Mouse (Mus musculus): ENCODE results near the gene Lsm6.
"Not testable (repeated sequence)": the region's sequence is repeated elsewhere in the genome, so short reads cannot be mapped to it uniquely, and the experiment has no call there.

Gene Lsm6

DNA sequence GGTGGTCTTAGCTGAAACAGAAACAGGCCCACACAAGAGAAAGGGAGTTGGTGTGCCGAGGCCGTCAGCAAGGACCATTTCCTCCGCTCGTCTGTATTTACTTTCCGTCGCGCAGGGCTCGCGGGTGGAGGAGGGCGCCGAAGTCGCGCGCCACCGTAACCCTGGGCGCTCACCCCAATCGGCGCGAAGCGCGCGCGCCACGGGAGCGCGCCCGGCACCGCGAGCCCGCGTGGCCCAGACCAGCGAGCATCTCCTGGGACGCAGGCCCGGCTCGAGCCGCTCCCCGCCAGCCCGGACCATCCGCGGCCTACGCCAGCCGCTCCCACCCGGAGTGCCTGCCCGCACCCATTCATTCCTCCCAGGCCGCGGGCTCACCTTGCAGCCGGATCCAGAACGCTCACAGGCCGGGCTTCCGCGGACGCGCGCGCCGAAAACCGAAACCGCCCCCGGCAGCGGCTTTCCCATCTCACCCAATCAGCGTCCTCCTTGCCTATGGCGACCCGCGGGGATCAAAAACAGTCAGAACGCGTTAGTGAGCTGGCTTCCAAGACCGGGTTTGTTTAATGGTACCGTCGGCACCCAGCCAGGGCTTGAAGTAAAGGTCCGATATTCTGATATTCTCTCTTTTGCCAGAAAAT lies at the start of gene Lsm6:
Lsm6 (minus strand) TSS at position 468 of the 638 bp plus-strand sequence.
- DNase-seq (ENCODE audit: low spot score in 2 of 2), result peak; percentile 98 to 99

DNA sequence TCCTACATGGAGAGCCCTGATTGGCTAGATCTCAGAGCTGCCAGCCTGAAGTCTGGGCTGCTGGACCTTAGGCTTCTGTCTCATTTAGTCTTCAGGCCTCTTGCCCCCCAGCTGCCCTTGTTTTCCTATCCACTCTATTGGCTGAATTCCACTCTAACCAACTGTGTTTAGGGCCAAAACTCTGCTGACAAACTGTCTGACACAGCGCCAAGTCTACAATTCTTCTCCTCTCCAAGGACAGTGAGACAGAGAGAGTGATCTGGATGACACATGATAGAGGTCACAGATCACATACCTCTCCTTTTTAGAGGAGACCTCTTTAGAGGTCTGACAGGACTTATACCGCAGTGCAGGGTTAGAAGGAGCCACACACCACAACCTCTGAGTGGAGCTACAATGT lies 46.1 kb upstream of the Lsm6 start:
- no peak for DNase-seq (ENCODE audit: low spot score in 2 of 2)

DNA sequence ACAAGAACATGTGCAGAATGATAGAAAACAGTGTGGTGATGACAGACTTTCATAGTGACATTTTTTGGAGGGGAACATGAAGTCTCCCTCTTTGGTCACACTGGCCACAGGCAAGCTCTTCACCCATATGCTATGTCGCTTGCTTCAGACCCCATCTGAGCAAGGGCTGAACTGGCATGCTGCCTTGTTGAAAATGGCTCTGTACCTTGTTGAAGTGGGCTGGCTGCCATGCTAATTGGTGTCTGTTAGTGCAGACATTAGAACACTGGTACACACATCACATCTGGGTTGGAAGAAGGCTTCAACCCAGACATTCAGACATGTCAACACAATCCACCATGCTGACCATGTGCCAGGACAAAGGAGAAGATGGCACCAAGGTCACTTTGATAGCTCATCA lies 42.1 kb upstream of the Lsm6 start:
- DNase-seq (ENCODE audit: low spot score in 2 of 2), result no peak

DNA sequence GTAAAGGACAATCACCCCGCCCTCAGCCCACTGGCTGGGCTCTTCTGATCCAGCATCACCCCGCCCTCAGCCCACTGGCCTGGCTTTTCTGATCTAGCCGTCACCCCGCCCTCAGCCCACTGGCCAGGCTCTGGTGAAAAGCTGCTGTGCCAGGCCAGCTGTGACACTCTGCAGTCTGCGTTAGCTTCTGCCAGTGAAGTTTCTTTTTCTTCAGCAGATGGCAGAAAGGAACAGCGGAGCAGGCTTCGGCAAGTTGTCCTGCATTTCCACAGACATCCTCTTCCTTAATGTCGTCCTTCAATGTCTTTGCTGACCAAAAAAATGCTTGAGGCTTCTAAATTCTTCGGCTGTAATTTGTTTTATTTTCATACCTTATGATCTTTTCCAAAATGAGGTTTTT lies 41.1 kb upstream of the Lsm6 start:
- no peak for DNase-seq (ENCODE audit: low spot score in 2 of 2)

DNA sequence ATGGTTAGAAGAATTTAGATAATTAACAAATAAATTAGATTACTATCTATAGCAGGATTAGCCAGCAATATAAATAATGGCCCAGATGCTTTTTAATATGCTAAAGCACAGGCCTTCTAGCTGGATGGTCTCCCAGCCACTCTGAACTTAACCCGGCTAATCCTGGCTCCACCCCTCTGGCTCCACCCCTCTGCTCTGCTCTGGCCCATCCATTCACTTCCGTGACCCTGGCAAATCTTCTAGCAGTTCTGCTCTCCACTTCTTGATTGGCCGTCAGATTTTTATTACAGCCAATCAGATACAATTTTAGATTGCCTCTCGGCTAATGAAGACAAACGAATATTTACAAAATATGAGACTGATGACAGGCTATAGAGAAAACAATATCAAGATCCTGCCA lies 39.8 kb upstream of the Lsm6 start:
- DNase-seq (ENCODE audit: low spot score in 2 of 2), result no peak

DNA sequence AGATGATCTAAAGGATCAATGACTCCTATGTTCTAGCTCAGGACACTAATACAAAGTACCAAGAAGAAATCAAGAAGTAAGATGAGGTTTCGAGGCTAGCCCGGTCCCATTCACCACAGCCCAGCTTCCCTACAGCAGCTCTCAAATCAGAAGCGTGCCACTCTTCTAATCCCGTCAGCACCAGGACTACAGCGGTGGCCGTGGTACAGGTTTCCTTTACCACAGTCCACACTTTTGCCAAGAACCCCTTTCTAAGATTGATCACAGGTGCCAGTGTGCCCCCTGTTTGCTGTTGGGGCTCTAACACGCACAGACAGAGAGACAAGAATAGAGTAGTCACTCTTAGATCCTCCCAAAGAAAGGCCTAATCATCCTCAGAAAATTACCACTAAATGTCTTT lies 36.5 kb upstream of the Lsm6 start:
- no peak for DNase-seq (ENCODE audit: low spot score in 2 of 2)

DNA sequence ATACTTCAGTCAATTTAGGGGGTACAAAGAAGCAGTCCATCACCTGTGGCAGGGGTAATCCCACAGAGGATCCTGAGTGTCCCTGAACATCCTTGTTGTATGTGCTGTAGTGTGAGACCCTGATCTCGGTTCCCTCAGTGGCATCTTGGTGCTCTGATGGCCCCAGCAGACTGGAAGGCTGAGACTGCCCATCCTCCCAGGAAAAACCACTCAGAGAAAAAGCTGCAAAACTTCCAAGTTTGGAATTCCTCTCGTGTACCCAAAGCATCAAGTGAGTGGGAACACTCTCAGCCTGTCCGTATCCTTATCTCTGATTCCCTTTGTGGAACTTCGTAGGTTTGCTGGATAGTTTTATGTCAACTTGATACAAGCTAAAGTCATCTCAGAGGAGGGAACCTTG lies 31.3 kb upstream of the Lsm6 start:
- no peak for DNase-seq (ENCODE audit: low spot score in 2 of 2)

DNA sequence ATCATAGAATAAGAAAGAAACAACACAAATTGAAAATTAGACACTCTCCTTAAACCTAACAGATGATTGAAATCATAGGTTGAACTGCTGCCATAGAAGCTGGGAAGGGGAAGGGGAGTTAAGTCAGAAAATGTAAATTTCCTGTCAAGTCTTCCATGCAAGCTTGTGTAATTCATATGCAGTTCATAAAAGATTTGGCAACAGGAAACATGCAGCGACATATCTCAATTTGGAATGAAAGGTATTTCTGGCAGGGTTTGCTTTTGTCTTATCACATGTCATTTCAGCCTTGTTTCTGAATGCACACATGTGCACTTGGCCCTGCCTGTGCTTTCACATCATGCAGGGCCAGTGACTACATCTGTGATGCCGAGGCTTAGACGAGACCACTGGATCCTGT lies 26.3 kb upstream of the Lsm6 start:
- DNase-seq (ENCODE audit: low spot score in 2 of 2), result no peak

DNA sequence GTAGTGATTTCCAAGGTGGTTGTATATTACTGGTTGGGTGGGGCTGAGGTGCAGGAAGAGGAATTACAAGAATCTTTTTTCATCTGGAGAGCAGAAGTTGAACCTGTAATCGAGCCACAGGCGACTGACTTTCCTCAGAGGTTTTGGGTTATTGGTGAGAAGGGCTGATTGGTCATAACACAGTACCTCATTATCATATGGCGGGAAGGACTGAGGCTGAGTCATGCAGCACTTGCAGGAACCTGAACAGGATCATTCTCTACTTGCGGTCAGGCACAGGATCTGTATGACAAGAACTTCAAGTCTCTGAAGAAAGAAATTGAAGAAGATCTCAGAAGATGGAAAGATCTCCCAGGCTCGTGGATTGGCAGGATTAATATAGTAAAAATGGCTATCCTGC lies 23.6 kb upstream of the Lsm6 start:
- DNase-seq (ENCODE audit: low spot score in 2 of 2), result no peak

DNA sequence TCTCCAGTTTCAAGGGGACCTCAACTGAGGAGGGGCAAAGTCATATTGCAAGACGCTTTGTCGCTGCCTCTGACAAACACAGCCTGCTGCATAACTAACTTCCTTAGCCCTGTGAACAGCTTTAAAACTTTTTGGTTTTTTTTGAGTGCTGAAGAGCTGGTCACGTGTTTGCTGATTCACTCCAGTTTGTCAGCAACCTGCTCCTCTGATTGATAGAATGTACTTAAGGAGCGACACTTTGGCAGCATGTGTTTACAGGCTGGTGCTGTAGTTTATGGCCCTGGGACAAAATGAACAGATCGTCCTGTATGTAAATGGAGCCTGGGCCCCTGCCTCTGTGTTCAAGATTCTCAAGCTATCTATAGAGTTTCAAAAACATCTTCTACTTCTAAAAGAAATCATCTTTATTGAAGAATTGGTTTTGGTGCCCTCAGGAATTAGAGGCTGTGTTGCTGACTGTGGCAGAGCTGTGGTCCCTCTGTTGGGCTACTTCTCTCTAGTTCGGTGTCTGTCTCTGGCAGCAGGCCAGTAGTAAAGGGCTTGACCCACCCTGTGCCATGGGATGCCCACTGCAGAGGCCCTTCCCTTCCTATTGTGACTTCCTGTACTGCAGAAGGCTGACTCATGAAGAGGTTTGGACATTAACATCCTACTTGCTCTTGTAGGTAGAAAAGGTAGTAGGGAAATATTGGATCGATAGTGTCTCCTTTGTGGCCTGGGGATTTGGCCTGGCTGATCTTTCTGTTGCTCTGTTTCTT lies 17.9 kb upstream of the Lsm6 start:
- no peak for DNase-seq (ENCODE audit: low spot score in 2 of 2)

DNA sequence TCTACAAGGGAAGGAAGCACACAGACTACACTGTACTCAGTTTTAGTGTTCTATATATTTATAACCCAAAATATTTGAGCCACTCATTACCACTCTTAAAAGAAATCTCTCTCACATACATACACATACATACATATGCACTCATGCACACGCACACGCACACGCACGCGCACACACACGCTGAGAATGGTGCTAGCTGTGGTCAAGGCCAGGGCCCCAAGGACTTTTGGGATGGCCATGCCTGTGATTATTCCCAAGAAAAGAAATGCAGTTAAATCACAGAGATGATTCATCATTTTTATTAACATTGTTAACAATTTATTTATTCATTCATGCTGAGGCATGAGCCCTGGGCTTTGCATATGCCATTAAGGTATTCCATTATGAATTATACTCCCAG lies 15.2 kb upstream of the Lsm6 start:
- no peak for DNase-seq (ENCODE audit: low spot score in 2 of 2)

DNA sequence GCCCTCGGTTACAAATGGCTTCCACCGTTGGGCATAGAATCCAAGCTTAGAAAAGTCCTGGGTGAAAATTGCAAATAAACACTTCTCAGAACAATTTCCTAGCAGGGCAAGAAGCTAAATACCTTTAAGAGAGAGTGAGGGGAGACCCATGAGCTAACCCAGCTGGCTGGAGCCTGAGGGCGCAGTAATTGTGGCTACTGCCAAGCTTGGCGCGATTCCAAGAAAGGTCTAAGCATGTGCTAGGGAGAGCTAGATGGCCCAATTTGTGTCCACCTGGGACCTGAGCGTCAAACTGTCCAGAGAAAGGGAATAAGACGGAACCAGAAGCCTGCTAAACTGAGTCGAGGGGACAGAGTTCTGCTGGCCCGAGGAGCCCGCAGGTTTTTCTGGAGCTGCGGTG lies 7.5 kb upstream of the Lsm6 start:
- DNase-seq (ENCODE audit: low spot score in 2 of 2), result no peak

DNA sequence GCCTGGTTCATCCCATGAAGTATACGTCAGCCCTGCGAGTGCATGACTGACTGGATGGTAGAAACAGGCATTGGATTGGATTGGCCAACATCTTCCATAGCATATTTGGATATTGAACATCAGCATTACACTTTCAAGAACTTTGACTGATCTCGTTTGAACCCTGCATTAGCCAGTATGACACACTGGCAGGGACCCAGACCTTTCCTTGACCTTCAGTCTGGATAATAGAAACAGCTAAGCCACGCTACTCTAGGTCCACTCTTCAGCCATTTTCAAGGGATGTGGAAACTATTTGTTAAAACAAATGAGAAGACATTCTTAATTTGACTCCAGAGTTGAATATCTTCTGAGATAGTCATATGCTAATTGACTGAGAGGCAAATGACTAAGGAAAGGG lies 3.6 kb upstream of the Lsm6 start:
- DNase-seq (ENCODE audit: low spot score in 2 of 2), result no peak

DNA sequence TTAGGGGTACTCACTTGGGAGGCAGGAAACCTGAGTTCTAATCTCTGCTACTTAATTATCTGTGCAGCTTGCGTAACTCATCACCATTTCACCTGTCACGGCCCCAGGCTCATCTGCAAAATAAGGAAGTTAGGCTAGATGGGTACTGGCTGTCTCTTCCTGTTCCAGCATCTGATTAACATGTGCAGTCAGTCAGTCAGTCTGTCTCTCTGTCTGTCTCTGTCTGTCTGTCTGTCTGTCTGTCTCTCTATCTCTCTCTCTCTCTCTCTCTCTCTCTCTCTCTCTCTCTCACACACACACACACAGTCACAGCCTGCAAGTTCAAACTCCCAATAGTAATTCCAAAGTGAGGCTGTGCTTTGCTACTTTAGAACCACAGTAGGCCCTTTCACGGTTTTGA lies 967 bp downstream of the Lsm6 start:
- not testable (repeated sequence) for DNase-seq (ENCODE audit: low spot score in 2 of 2)

DNA sequence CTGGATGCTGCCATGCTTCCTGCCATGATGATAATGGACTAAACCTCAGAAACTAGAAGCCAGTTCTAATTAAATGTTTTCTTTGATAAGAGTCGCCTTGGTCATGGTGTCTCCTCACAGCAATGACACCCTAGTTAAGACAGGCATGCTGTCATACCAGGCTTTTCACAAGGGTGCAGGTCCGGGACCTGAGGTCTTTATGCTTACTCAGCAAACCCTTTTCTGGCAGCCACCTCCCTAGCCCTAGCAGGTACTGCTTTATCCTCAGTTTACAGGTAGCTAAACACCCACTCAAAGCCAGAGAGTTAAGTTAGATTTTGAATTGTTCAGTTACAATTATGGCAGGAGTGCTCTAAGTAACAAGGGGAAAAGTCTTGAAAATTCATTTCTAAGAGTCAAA lies 6.2 kb downstream of the Lsm6 start:
- no peak for DNase-seq (ENCODE audit: low spot score in 2 of 2)

DNA sequence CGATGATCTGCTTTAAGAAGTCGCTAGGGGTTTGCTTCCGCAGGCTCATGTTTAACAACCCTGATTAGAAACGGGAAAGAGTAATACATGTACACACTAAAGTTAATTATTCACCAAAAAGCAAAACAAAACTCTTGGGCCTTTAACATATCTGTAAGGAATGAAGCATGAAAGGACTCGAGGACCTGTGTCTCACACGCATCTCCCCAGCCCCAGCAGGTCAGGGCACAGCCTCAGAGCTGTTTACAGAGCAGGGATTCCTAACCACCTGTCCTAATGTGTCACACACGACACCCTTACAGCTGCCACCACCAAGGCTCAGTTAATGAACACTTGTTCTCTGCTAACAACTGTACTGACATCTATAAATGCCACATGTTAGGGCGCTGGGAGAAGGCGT lies 7.9 kb downstream of the Lsm6 start:
- peak in 1 of 2 experiments; percentile 15 for DNase-seq (ENCODE audit: low spot score in 2 of 2)

DNA sequence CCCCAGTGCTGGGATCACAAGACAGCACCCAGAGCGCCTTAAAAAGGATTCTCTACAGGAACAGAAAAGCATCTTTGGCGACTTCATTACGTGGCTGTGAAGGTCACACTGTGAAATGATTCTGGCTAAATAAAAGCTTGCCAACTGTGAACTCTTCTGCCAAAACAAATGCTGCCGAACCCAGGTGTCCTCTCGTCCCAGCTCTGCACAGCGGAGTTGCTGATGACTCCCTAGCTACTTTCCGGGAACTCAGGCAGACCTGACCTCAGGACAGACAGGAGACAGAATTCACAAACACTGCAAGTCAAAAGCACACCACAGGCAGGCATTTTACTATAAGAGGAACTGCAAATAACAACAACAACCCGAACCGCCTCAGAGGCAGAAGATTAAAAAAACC lies 8.5 kb downstream of the Lsm6 start:
- DNase-seq (ENCODE audit: low spot score in 2 of 2), result no peak

DNA sequence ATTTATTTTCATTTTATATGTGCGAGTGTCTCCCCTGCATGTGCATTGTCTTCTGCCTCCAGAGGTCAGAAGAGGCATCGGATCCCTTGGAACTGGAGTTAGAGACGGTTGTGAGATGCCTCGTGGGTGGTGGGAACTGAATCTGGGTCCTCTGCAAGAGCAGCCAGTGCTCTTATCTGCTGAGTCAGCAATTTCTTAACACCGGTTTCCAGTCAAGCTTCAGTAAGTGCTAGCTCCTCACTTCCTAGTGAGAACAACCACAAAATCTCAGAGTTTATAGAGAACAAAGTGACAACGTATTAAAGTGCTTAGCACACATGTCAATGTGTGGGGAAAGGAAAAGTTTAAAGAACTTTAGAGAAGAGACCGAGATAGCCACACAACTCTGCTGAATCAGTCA lies 9.2 kb downstream of the Lsm6 start:
- DNase-seq (ENCODE audit: low spot score in 2 of 2), result no peak

DNA sequence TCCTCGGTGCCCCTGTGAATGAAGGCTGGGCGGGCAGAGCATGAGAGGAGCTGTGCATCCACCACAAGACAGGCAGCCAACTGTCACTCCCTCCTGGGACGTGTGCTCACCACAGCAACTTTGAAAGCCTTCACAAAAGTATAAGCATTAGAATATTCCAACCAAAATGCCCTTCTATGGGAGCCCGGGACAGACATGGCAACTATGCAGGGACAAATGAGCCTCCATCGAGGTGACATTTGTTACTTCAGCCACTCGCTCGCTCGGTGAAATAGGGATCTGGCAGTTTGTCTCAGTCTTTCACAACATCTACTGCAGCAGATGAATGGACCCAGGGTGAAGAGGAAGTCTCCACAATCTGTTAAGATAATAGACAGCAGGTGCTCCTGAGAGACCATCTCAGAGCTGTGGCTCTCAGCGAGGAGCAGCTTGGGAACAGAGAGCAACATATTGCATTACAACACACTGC lies 10.7 kb downstream of the Lsm6 start:
- no peak for DNase-seq (ENCODE audit: low spot score in 2 of 2)

DNA sequence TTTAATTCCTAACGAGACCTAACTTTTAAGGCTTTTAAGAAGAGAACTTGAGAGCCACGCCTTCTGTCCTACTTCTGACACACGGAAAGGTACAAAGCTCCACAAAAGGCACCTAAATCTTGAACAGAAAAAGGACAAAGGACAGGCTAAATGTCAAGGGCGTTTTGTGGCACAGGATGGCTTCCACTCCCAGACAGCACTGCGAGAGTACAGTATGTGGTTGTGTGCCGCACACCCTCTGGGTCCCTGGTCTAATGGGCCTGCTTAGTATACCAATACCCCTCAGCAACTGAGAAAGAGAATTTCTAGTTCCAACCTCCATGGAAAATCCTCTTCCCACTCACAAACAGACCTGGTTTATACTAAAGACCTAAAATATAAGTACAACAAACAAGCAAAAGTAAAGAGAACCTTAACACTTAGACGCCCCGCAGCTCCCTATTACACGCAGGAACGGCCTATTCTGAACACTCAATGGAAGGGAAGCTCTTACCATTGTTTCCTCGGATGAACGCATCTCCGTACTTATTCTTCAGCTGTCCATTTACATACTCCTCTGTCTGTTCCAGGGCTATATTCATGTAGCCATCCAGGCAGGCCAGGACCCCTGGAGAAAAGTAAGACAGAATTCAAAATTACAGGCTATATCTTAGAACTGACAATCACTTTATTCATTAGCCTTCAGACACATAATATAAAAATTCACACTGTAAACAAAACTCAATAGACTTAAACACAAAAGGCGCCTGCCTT lies 11.3 kb downstream of the Lsm6 start:
- DNase-seq (ENCODE audit: low spot score in 2 of 2), result no peak

DNA sequence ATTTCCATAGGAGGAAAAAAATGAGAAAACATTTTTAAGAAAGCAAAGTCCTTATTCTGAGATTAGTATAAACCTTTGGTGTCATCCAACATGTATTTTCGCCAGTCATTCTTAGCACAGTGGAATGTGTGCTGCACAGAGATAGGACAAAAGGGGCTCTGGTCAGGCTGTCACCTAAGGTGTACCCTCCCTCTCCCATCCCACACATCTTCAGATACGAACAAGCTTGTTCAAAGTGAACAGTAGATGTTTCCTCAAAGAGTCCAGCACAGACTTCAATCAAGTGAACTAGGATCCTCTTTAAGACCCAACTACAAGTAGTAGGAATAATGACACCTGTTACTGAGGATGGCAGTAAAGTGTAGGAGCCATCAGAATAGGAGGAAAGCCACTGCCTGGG lies 12.1 kb downstream of the Lsm6 start:
- DNase-seq (ENCODE audit: low spot score in 2 of 2), result no peak

DNA sequence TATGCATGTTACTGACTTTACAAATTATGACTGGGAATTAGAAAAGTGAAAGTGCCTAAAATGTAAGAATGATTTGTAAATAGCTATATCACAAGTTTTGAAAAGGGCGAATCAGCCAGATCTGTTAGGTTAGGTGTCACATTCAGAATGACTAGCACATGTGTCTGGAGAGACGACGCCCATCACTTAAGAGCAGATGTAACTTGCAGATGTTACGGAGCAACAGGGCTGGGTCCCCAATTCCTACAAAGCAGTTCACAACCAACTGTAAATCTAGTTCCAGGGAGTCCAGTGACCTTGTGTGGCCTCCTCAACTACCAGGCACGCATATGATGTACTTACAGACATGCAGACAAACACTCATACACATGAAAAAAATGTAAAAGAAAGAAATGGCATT lies 12.5 kb downstream of the Lsm6 start:
- no peak for DNase-seq (ENCODE audit: low spot score in 2 of 2)

DNA sequence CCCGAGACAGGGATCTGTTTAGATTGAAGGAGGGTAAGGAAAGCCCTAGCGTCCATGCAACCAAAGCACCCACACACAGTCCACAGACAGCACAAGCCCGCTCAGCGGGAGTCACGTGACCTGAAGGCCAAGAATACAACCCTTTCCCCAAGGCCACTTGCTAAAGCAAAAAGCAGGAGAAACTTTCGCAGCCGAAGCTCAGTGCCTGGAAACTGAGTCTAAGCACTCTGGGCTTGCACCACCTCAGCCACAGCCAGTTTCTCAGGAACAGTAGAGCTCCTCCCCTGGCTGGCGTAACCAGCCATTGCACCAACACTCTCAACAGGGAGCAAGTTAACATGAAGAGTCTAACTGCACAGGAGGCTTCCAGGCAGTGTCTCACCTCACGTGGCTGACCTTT lies 13.7 kb downstream of the Lsm6 start:
- no peak for DNase-seq (ENCODE audit: low spot score in 2 of 2)
